Mouse (Mus musculus) lung, adult 2 months (tissue): ENCODE data around the gene Pa2g4.

ENCODE experiments used
- CTCF ChIP-seq: fragments of 200-500 bp; IDR thresholded peaks from 2 replicates; pipeline ENCODE4 v1.5.1; 2011; ENCODE audit warnings: mild to moderate bottlenecking, low read length, control low read depth; ENCODE audit not compliant: insufficient read depth
- POLR2A ChIP-seq: fragments of 200-500 bp; IDR thresholded peaks from 2 replicates; pipeline ENCODE4 v1.6.1; 2011; ENCODE audit warnings: low read depth, mild to moderate bottlenecking, control low read depth, low read length, borderline replicate concordance; ENCODE audit errors: extremely low read depth

GRCm38 (mm10) chr10:128587120-128587519 lies 21.3 kb upstream of the Pa2g4 start:
- no peak for TF ChIP-seq CTCF
- no peak for TF ChIP-seq POLR2A
